Mouse (Mus musculus): ENCODE measurements around the gene Zfp667. TPM values are rescaled to one million over a fixed set of nuclear protein-coding genes. Genes with fewer than 3 reads are reported as not detected.

Gene Zfp667
- total and polyA plus RNA-seq, 2 experiments: 0.43 to 1.6 TPM

- DNase-seq (ENCODE audit: extremely low read depth, low read depth, low spot score): peak; percentile 35
- Histone ChIP-seq H3K9ac (ENCODE audit: low read depth, low read length) (no peak overlapping the region), H3K4me3 (ENCODE audit: insufficient read depth, low read depth, low read length) (no peak overlapping the region), H3K36me3 (ENCODE audit: control insufficient read depth, insufficient read depth, low read length) (no peaks in the 10 kb centered on the region), H3K79me2 (ENCODE audit: control insufficient read depth, insufficient read depth, low read length) (no peaks in the 10 kb centered on the region), H3K27me3 (ENCODE audit: control insufficient read depth, insufficient read depth, low read length) (no peaks in the 10 kb centered on the region), H3K27ac (replicated peaks; ENCODE audit: insufficient read depth, low read depth, low read length) (no peak overlapping the region), H3K4me1 (ENCODE audit: control insufficient read depth, insufficient read depth, low read length) (no peaks in the 10 kb centered on the region)
- TF ChIP-seq CTCF (IDR thresholded peaks at IDR 0.05; ENCODE audit: low read depth, low read length) (peak; percentile 65), POLR2A (IDR thresholded peaks at IDR 0.05; ENCODE audit: extremely low read depth, insufficient read depth, low read length) (no peak)
- 64% methylated on average over 8 of the region's 8 CpGs for WGBS
Observed at GRCm38 (mm10) chr7:6265695-6266094, 20.7 kb upstream of the Zfp667 start.

- TF ChIP-seq CTCF (IDR thresholded peaks at IDR 0.05; ENCODE audit: low read depth, low read length): no peak
- no peak for TF ChIP-seq POLR2A (IDR thresholded peaks at IDR 0.05; ENCODE audit: extremely low read depth, insufficient read depth, low read length)
- no peak for DNase-seq (ENCODE audit: extremely low read depth, low read depth, low spot score)
- H3K79me2 ChIP-seq (ENCODE audit: control insufficient read depth, insufficient read depth, low read length): no peaks in the 10 kb centered on the region
- H3K27ac ChIP-seq (replicated peaks; ENCODE audit: insufficient read depth, low read depth, low read length): no peak overlapping the region
- no peak overlapping the region for H3K9ac ChIP-seq (ENCODE audit: low read depth, low read length)
- no peak overlapping the region for H3K4me3 ChIP-seq (ENCODE audit: insufficient read depth, low read depth, low read length)
- H3K36me3 ChIP-seq (ENCODE audit: control insufficient read depth, insufficient read depth, low read length): no peaks in the 10 kb centered on the region
- H3K4me1 ChIP-seq (ENCODE audit: control insufficient read depth, insufficient read depth, low read length): no peaks in the 10 kb centered on the region
- 57% methylated on average over 3 of the region's 3 CpGs for WGBS
- no peaks in the 10 kb centered on the region for H3K27me3 ChIP-seq (ENCODE audit: control insufficient read depth, insufficient read depth, low read length)
Observed at GRCm38 (mm10) chr7:6277906-6278305, 8.5 kb upstream of the Zfp667 start.

GRCm38 (mm10) chr7:6282749-6283148 lies 3.6 kb upstream of the Zfp667 start:
- Histone ChIP-seq H3K27me3 (ENCODE audit: control insufficient read depth, insufficient read depth, low read length) (no peaks in the 10 kb centered on the region), H3K27ac (replicated peaks; ENCODE audit: insufficient read depth, low read depth, low read length) (no peak overlapping the region), H3K4me1 (ENCODE audit: control insufficient read depth, insufficient read depth, low read length) (peaks cover 5% of the 10 kb centered on the region; the same call in 1 of the 2 replicates), H3K79me2 (ENCODE audit: control insufficient read depth, insufficient read depth, low read length) (no peaks in the 10 kb centered on the region), H3K9ac (ENCODE audit: low read depth, low read length) (peak overlapping the region; percentile 59; the same call in 1 of the 2 replicates), H3K4me3 (ENCODE audit: insufficient read depth, low read depth, low read length) (peak overlapping the region; percentile 80), H3K36me3 (ENCODE audit: control insufficient read depth, insufficient read depth, low read length) (no peaks in the 10 kb centered on the region)
- 5% methylated on average over 1 of the region's 1 CpGs for WGBS
- TF ChIP-seq CTCF (IDR thresholded peaks at IDR 0.05; ENCODE audit: low read depth, low read length): peak; percentile 55
- no peak for TF ChIP-seq POLR2A (IDR thresholded peaks at IDR 0.05; ENCODE audit: extremely low read depth, insufficient read depth, low read length)
- DNase-seq (ENCODE audit: extremely low read depth, low read depth, low spot score): peak; percentile 78

DNA sequence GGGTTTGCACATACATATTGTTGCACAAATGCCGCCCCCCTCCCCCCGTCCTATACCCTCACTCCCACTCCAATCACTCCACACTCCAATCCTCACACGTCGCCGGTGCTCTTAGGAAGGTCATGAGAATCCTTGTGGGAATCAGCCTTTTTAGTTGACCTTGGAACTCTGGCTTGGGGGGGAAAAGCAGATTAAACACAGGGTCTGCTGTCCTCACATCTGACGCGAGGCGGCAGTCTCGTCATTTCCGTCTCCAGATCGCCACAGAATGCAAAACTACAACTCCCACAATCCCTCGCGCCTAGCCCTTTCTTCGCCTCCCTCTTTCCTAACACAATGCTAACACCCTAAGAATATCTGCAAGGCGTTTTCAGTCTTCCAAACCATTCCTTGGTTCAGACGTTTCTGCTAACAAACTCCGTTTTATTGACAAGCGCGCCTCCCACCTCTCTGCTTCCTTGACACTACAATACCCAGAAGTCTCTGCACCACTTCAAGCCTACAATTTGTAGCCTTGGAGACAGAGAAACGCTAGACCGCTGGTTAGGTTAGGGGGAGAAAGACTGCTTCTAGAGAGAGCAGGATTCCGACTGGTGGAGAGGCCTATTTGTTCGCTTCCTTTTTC lies 2.8 kb upstream of the Zfp667 start:
- Histone ChIP-seq H3K9ac (ENCODE audit: low read depth, low read length) (peak overlapping the region; percentile 93), H3K79me2 (ENCODE audit: control insufficient read depth, insufficient read depth, low read length) (no peaks in the 10 kb centered on the region), H3K27ac (replicated peaks; ENCODE audit: insufficient read depth, low read depth, low read length) (peak overlapping the region; percentile 95), H3K4me3 (ENCODE audit: insufficient read depth, low read depth, low read length) (peak overlapping the region; percentile 80), H3K4me1 (ENCODE audit: control insufficient read depth, insufficient read depth, low read length) (peaks cover 5% of the 10 kb centered on the region; the same call in 1 of the 2 replicates), H3K27me3 (ENCODE audit: control insufficient read depth, insufficient read depth, low read length) (no peaks in the 10 kb centered on the region), H3K36me3 (ENCODE audit: control insufficient read depth, insufficient read depth, low read length) (no peaks in the 10 kb centered on the region)
- peak; percentile 77 for DNase-seq (ENCODE audit: extremely low read depth, low read depth, low spot score)
- 1% methylated on average over 23 of the region's 23 CpGs for WGBS
- TF ChIP-seq CTCF (IDR thresholded peaks at IDR 0.05; ENCODE audit: low read depth, low read length) (peak; percentile 51), POLR2A (IDR thresholded peaks at IDR 0.05; ENCODE audit: extremely low read depth, insufficient read depth, low read length) (no peak)

DNA sequence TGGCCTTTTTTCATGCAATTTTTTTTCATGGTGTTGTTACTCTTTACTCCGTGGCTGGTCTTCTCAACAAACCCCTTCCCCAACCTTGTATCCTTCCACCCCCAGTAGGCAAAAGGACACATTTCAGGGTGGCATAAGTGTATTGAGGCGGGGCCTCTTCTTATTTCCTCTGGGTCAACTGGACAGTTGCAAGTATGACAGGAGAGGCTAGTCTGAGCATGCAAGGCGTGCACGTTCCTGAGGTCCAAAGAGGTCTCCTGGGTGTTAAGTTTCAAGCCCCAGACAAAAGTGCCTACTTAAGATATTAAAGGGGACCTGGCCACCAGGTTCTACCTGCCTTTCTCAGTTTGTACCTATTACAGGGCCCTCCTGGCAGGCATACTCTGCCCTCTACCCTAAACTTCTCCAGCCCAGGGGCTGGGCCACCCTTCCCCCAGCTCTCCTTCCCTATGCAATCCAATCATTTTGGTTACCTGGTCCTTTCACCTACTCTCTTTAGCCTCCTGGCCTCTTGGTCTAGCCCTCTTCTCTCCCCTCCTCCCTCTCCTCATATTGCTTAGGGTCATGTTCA lies 1.9 kb upstream of the Zfp667 start:
- Histone ChIP-seq H3K27ac (replicated peaks; ENCODE audit: insufficient read depth, low read depth, low read length) (no peak overlapping the region), H3K27me3 (ENCODE audit: control insufficient read depth, insufficient read depth, low read length) (no peaks in the 10 kb centered on the region), H3K36me3 (ENCODE audit: control insufficient read depth, insufficient read depth, low read length) (no peaks in the 10 kb centered on the region), H3K9ac (ENCODE audit: low read depth, low read length) (no peak overlapping the region), H3K4me3 (ENCODE audit: insufficient read depth, low read depth, low read length) (no peak overlapping the region), H3K79me2 (ENCODE audit: control insufficient read depth, insufficient read depth, low read length) (no peaks in the 10 kb centered on the region), H3K4me1 (ENCODE audit: control insufficient read depth, insufficient read depth, low read length) (peaks cover 5% of the 10 kb centered on the region; the same call in 1 of the 2 replicates)
- no peak for DNase-seq (ENCODE audit: extremely low read depth, low read depth, low spot score)
- WGBS: 90% methylated on average over 4 of the region's 4 CpGs
- TF ChIP-seq CTCF (IDR thresholded peaks at IDR 0.05; ENCODE audit: low read depth, low read length) (no peak), POLR2A (IDR thresholded peaks at IDR 0.05; ENCODE audit: extremely low read depth, insufficient read depth, low read length) (no peak)

- Histone ChIP-seq H3K9ac (ENCODE audit: low read depth, low read length) (no peak overlapping the region), H3K36me3 (ENCODE audit: control insufficient read depth, insufficient read depth, low read length) (no peaks in the 10 kb centered on the region), H3K27ac (replicated peaks; ENCODE audit: insufficient read depth, low read depth, low read length) (no peak overlapping the region), H3K79me2 (ENCODE audit: control insufficient read depth, insufficient read depth, low read length) (no peaks in the 10 kb centered on the region), H3K27me3 (ENCODE audit: control insufficient read depth, insufficient read depth, low read length) (no peaks in the 10 kb centered on the region), H3K4me1 (ENCODE audit: control insufficient read depth, insufficient read depth, low read length) (peaks cover 5% of the 10 kb centered on the region; the same call in 1 of the 2 replicates), H3K4me3 (ENCODE audit: insufficient read depth, low read depth, low read length) (no peak overlapping the region)
- 82% methylated on average over 6 of the region's 6 CpGs for WGBS
- DNase-seq (ENCODE audit: extremely low read depth, low read depth, low spot score): no peak
- TF ChIP-seq CTCF (IDR thresholded peaks at IDR 0.05; ENCODE audit: low read depth, low read length): no peak
- TF ChIP-seq POLR2A (IDR thresholded peaks at IDR 0.05; ENCODE audit: extremely low read depth, insufficient read depth, low read length): no peak
Observed at GRCm38 (mm10) chr7:6285366-6285765, 1.0 kb upstream of the Zfp667 start.
